Mouse (Mus musculus) embryo, embryonic 11 days (tissue): ENCODE measurements around the gene Mapt.
A peak's percentile ranks its signal among the peaks of the same experiment; 100 is the strongest.

Experiments
- DNase-seq: peaks from one replicate; pipeline ENCODE4 v3.0.0-alpha.2; 2015

The Mapt gene

DNA sequence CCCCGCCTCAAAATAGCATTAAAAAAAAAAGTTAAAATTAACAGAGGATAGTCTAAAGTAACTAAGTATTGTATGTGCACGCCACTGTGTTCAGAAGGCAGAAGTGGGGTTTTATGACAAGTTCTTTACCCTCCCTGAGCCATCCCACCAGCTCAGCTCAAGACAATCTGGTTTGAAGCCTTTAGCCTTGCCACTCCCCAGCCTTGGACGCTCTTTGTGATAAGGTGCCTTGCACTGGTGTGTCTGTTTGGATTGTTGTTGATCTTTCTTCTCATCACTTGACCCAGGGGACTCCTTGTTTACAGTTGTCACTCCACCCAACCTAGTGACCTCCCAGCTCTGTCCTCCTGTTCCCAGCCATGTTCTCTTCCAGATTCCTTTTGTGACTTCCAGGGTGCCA lies 86.4 kb downstream of the Mapt start:
- DNase-seq: no peak

- peak; percentile 56 for DNase-seq
Observed at GRCm38 (mm10) chr11:104318940-104319781, 88.0 kb downstream of the Mapt start.

GRCm38 (mm10) chr11:104320511-104320910 lies 89.3 kb downstream of the Mapt start:
- DNase-seq: no peak

DNA sequence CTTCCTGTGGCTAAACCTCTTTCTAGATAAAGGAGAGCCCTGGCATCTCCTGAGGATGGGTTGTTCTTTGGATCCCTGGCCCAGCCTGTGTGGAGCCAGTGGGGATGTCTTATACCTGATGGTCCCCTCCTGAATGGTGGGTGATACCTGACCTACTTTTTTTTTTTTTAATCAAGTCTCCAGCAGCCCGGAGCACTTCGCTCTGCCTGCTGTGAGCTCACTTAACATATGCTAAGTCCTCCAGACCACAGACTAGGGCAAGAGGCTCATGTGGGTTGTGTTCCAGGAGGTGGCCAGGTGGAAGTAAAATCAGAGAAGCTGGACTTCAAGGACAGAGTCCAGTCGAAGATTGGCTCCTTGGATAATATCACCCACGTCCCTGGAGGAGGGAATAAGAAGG lies 91.0 kb downstream of the Mapt start:
- DNase-seq: no peak

- DNase-seq: no peak
Observed at GRCm38 (mm10) chr11:104327462-104327861, 96.3 kb downstream of the Mapt start.

DNA sequence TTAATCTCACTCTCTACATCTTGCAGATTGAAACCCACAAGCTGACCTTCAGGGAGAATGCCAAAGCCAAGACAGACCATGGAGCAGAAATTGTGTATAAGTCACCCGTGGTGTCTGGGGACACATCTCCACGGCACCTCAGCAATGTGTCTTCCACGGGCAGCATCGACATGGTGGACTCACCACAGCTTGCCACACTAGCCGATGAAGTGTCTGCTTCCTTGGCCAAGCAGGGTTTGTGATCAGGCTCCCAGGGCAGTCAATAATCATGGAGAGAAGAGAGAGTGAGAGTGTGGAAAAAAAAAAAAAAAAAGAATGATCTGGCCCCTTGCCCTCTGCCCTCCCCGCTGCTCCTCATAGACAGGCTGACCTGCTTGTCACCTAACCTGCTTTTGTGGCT lies 96.8 kb downstream of the Mapt start:
- DNase-seq: no peak

DNA sequence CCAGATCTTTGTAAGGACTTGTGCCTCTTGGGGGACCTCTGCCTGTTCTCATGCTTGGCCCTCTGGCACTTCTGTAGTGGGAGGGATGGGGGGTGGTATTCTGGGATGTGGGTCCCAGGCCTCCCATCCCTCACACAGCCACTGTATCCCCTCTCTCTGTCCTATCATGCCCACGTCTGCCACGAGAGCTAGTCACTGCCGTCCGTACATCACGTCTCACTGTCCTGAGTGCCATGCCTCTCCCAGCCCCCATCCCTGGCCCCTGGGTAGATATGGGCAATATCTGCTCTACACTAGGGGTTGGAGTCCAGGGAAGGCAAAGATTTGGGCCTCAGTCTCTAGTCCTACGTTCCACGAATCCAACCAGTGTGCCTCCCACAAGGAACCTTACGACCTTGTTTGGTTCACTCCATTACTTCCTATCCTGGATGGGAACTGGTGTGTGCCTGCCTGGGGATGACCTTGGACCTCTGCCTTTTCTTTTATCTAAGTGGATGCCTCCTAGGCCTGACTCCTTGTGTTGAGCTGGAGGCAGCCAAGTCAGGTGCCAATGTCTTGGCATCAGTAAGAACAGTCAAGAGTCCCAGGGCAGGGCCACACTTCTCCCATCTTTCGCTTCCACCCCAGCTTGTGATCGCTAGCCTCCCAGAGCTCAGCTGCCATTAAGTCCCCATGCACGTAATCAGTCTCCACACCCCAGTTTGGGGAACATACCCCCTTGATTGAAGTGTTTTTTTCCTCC lies 98.2 kb downstream of the Mapt start:
- no peak for DNase-seq

DNA sequence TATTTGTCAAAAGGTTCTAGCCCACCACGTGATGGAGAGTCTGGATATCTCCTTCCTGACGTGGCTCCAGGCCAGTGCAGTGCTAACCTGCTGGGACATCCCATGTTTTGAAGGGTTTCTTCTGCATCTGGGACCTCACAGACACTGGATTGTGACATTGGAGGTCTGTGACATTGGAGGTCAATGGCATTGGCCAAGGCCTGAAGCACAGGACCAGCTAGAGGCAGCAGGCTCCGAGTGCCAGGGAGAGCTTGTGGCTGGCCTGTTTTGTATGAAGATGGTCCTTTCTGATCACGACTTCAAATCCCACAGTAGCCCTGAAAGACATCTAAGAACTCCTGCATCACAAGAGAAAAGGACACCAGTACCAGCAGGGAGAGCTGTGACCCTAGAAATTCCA lies 99.0 kb downstream of the Mapt start:
- no peak for DNase-seq

GRCm38 (mm10) chr11:104331208-104331607 lies 100.0 kb downstream of the Mapt start:
- no peak for DNase-seq

GRCm38 (mm10) chr11:104332105-104332504 lies 100.9 kb downstream of the Mapt start:
- no peak for DNase-seq

GRCm38 (mm10) chr11:104334115-104334514 lies 102.9 kb downstream of the Mapt start:
- DNase-seq: no peak

DNA sequence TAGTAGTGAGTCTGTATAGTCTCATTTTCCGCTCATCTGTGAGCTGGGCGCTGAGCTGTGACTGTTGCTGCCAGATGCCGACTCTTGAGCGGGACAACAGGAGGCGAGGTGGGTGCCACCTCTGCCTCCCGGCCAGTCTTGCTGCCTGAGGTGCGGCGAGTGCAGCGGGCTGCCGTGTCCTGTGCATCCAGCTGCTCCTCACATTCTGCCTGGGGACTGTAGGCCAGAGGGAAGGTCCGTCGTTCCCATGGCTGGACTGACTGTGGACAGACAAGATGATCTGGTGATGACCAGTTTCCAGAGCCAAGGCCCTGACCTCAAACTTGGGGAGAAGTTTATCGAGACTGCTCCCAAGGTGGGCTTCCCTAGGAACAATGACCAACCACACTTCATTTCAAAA lies 103.8 kb downstream of the Mapt start:
- DNase-seq: no peak

- DNase-seq: peak; percentile 13
Observed at GRCm38 (mm10) chr11:104346931-104347330, 115.7 kb downstream of the Mapt start.

DNA sequence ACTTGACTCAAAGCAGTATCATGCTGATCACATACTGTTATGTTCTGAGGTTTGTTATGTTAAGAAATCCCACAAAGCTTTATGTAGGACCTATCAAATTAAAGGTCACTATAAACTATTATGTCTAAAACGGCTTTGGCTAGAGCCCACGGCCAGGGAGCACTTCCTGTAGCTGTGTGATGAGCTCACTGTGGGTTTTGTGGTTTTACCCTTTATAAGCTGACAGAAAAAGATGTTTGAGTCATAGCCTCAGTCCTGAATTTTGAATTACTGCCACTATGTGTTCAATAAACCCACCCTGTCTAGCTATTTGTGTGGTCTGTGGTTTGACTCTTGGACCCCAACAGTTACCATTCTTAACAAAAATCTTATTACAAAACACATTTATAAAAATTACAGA lies 130.6 kb downstream of the Mapt start:
- DNase-seq: no peak

- no peak for DNase-seq
Observed at GRCm38 (mm10) chr11:104362704-104363103, 131.5 kb downstream of the Mapt start.

DNA sequence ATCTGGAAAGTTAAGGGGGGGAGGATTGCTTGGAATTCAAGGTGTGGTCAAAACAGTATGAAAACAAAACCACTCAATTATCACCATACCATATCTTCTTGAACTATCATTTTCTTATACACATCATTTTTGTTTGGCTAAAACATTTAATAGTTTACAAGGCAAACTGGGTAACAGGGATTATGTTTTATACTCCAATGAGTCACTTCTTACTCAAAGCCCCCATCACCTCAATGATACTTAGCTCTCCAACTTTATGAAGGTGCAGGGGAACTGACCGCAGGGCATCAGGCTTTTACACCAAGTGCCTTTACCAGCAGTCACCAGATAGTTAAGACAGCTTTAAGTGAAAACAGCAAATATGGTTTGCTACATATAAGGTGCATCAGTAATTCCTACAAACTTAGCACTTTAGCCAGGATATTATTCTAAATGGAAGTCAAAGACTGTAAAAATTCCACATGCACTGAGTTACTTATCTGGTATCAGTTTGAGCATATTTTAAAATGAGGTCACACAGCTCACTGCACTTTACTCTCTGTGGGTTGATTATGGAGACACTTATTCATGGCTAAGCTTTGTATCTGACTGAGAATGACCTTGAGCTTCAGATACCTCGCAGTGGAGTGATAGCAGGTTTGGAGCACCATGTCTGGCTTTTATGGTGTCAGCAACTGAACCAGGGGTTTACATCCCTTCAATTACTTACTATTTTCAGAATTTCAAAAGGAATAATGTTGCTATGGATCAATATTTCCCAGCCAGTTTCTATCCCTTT lies 132.8 kb downstream of the Mapt start:
- no peak for DNase-seq

GRCm38 (mm10) chr11:104367486-104368190 lies 136.4 kb downstream of the Mapt start:
- DNase-seq: no peak

- DNase-seq: no peak
Observed at GRCm38 (mm10) chr11:104376291-104376690, 145.1 kb downstream of the Mapt start.

GRCm38 (mm10) chr11:104379635-104380034 lies 148.4 kb downstream of the Mapt start:
- DNase-seq: peak; percentile 13
